Mouse (Mus musculus) ovary, adult 2 months (tissue): ENCODE results near the gene Adgrf5. TPM values are rescaled to one million over a fixed set of nuclear protein-coding genes. Genes with fewer than 3 reads are reported as not detected.

ENCODE experiments used
- polyA plus RNA-seq: library from polyadenylated mRNA; depleted of rRNA; stranded (reverse); fragments of >200 nt; gene quantifications from 2 replicates; pipeline ENCODE4 v1.2.3, GENCODE M21; 2012; rRNA removed

The Adgrf5 gene
- 18.1 and 23.2 TPM in 2 replicates for polyA plus RNA-seq

DNA sequence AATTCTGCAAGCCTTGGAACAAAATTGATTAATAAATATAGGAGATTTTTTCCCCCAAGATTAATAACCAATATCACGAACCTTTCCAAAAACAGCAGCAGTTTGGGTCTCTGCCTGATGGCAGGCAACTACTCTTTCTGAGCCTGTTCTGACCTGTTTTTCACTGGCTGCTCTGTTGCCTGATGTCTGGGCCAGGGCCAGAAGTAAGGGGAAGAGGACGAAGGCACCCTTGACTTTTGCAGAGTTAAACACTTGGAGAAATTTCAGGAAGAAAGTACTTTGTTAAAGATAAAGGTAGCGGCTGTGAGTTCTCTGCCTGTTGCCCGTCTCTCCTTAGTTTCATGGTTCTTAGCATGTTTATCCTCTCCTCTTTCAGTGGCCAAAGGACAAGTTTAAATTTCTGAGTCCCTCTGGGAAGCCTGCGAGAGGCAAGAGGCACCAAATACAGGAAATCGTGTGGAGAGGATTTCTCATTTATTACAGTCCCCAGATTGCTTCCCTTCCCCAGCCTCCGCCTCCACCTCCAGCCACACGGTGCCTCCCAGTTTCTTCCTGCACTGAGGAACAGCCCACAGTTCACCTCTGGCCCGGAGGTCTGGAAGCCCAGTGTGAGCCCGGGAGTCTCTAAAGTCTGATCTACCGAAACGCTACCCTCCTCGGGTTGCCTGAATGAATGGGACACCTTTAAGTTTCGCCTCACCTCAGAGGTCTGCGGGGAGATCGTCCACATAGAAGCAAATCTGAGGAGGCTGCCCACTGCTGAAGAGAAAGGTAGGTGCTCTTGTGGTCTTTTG lies at the start of gene Adgrf5:
Gene Adgrf5, plus strand, starts transcription at position 626 of the 794 bp plus-strand sequence.

DNA sequence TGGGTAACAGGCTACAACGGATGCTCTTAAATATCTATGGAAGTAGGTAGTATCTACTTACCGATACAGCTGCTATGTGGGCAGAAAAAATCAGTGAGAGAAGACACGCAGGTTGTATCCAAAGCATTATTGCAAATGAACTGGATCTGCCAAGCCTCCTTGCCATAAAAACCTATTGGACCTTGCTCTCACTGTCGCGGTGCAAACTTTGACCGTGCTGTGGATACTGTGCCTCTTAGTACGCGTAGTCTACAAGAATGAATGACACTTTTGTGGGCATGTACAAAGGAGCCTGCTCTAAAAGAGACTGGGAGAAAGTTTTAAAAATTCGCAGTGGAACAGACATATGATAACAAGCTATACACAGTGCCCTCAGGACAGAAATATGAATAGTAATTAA lies 142.3 kb downstream of the Adgrf5 start, which contains the start of gene Mep1a:
Gene Mep1a, minus strand, starts transcription at position 221 of the 400 bp plus-strand sequence.

Other genes starting within 250 kb of the Adgrf5 start
- 0.05 and 0.17 TPM in 2 replicates for gene Adgrf1, start 90.1 kb upstream of the Adgrf5 start, polyA plus RNA-seq
- gene Mep1a, start 142.4 kb downstream of the Adgrf5 start, polyA plus RNA-seq: 0.08 and 0.10 TPM in 2 replicates
- gene Ankrd66, start 183.2 kb downstream of the Adgrf5 start, polyA plus RNA-seq: 1.5 and 1.7 TPM in 2 replicates
- 2.7 and 3.8 TPM in 2 replicates for gene Pla2g7, start 207.6 kb downstream of the Adgrf5 start, polyA plus RNA-seq